Mouse (Mus musculus) hindbrain, postnatal 0 days (tissue): ENCODE results near the gene Gm10837. TPM values are rescaled to one million over a fixed set of nuclear protein-coding genes. Genes with fewer than 3 reads are reported as not detected.
A peak's percentile ranks its signal among the peaks of the same experiment; 100 is the strongest.

Source experiments
- ATAC-seq: fragments of 200-750 bp; cut with Nextera tagmentation; 2 replicates; pipeline ENCODE4 v1.8.0; 2017; ENCODE audit warnings: mild to moderate bottlenecking, moderate TSS enrichment, moderate library complexity
- DNase-seq: peaks from one replicate; pipeline ENCODE4 v3.0.0-alpha.2; 2015; ENCODE audit warnings: low spot score
- H3K27ac ChIP-seq: fragments of 300-500 bp; sonication (generic); 2 replicates; pipeline ENCODE4 v1.5.1; 2014; ENCODE audit warnings: mild to moderate bottlenecking
- H3K27me3 ChIP-seq: fragments of 300-500 bp; sonication (generic); 2 replicates; pipeline ENCODE4 v1.6.1; 2014; ENCODE audit warnings: low read length, mixed read lengths; ENCODE audit not compliant: insufficient read depth
- H3K36me3 ChIP-seq: fragments of 300-500 bp; sonication (generic); 2 replicates; pipeline ENCODE4 v1.6.1; 2014; ENCODE audit warnings: low read length, mixed read lengths; ENCODE audit not compliant: insufficient read depth
- H3K4me1 ChIP-seq: fragments of 300-500 bp; sonication (generic); 2 replicates; pipeline ENCODE4 v1.6.1; 2014; ENCODE audit warnings: antibody characterized with exemption, low read length, mixed read lengths; ENCODE audit not compliant: insufficient read depth
- H3K4me2 ChIP-seq: fragments of 300-500 bp; sonication (generic); 2 replicates; pipeline ENCODE4 v1.6.1; 2014; ENCODE audit warnings: low read depth, mild to moderate bottlenecking, low read length, moderate library complexity, mixed read lengths
- H3K4me3 ChIP-seq: fragments of 300-500 bp; sonication (generic); 2 replicates; pipeline ENCODE4 v1.5.1; 2014; ENCODE audit warnings: low read length
- H3K9ac ChIP-seq: fragments of 300-500 bp; sonication (generic); replicated peaks from 2 replicates; pipeline ENCODE4 v1.6.1; 2014; ENCODE audit warnings: mild to moderate bottlenecking, low read length, moderate library complexity, mixed read lengths
- H3K9me3 ChIP-seq: fragments of 300-500 bp; sonication (generic); 2 replicates; pipeline ENCODE4 v1.6.1; 2016; ENCODE audit warnings: low read length, mixed read lengths
- CTCF ChIP-seq: IDR thresholded peaks from 2 replicates; pipeline ENCODE4 v1.5.1; 2016; ENCODE audit warnings: antibody characterized with exemption, control low read depth, low read depth
- WGBS: fragments of 180-500 bp; shearing (Covaris S2); extraction: QIAGEN DNeasy Blood & Tissue Kit; methylation state at CpG from one replicate; pipeline ENCODE4 v1.1.7; 2014; 5-methylcytosine and 5-hydroxymethylcytosine counted together
- polyA plus RNA-seq: library from polyadenylated mRNA; unstranded; fragments of >200 nt; fragmentation: Nextera tagmentation; extraction: Ambion mirVana; gene quantifications from 2 replicates; pipeline ENCODE4 v1.2.1, GENCODE M21; 2015
- total RNA-seq: library from RNA; depleted of rRNA; stranded (reverse); fragments of >200 nt; gene quantifications from 2 replicates; pipeline ENCODE4 v1.2.3, GENCODE M21; 2014; rRNA removed

Gm10837 gene
- total and polyA plus RNA-seq, 2 experiments from 2014 or later: 1.4 to 4.7 TPM

- peak within 1 kb of the TSS; percentile 71 for H3K4me3 ChIP-seq
- under 1% methylated on average over 54 of the region's 54 CpGs for WGBS
- H3K9me3 ChIP-seq: no peaks in the 10 kb centered on the region
- DNase-seq: peak; percentile 98
- peak within 1 kb of the TSS; percentile 82 for H3K27ac ChIP-seq
- peak; percentile 100 for ATAC-seq
- no peaks in the 10 kb centered on the region for H3K36me3 ChIP-seq
- no peaks in the 10 kb centered on the region for H3K27me3 ChIP-seq
- H3K4me1 ChIP-seq: peaks cover 8% of the 10 kb centered on the region
- 0 out of 2 replicates have a peak, but pooled peaks have one; percentile 25 for TF ChIP-seq CTCF
- peak within 1 kb of the TSS; percentile 87 for H3K4me2 ChIP-seq
- H3K9ac ChIP-seq: peak within 1 kb of the TSS; percentile 72
Measured at GRCm38 (mm10) chr14:122534017-122534924, 43.9 kb downstream of the Gm10837 start, which contains the start of gene Pcca. Pcca (plus strand) TSS chr14:122534324.

DNA sequence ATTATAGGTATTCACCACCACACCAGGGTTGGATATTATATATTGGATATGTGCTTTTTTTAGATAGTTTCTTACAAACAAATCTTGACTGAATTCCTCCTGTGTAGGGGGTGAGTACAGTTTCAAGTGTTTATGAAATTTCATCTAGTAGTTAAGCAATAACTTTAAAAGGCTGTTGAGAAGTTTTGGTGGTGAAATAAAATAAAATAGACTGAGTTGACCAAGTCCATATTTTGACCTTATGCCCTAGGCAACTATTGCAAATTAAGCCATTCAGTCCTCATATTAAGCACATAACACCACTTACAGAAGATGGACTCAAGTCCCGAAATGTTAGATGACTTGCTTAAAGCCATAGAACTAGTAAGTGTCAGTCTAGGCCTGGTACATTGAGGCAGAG lies 45.6 kb downstream of the Gm10837 start:
- Histone ChIP-seq H3K9me3 (no peaks in the 10 kb centered on the region), H3K27ac (no peak overlapping the region), H3K36me3 (no peaks in the 10 kb centered on the region), H3K4me2 (no peak overlapping the region), H3K27me3 (no peaks in the 10 kb centered on the region), H3K4me3 (no peak overlapping the region), H3K4me1 (peaks cover 8% of the 10 kb centered on the region), H3K9ac (no peak overlapping the region)
- WGBS: 90% methylated on average over 1 of the region's 1 CpGs
- TF ChIP-seq CTCF: no peak
- ATAC-seq (no peak), DNase-seq (no peak)

Other genes starting within 250 kb of the Gm10837 start
- gene Gm5089, start 39.5 kb upstream of the Gm10837 start, total RNA-seq: 1.2 and 3.0 TPM in 2 replicates
- 0.56 and 0.82 TPM in 2 replicates for gene Gm5089, start 39.5 kb upstream of the Gm10837 start, polyA plus RNA-seq
- gene Zic5, start 24.9 kb upstream of the Gm10837 start, total RNA-seq: 46.2 and 51.3 TPM in 2 replicates
- gene Zic5, start 24.9 kb upstream of the Gm10837 start, polyA plus RNA-seq: 31.0 and 31.1 TPM in 2 replicates
- gene Zic2, start 15.2 kb upstream of the Gm10837 start, total RNA-seq: 234 TPM in 2 replicates
- 35.9 and 40.2 TPM in 2 replicates for gene Zic2, start 15.2 kb upstream of the Gm10837 start, polyA plus RNA-seq
- 6.7 and 13.4 TPM in 2 replicates for gene Pcca, start 43.7 kb downstream of the Gm10837 start, total RNA-seq
- gene Pcca, start 43.7 kb downstream of the Gm10837 start, polyA plus RNA-seq: 39.1 and 42.8 TPM in 2 replicates